Mouse (Mus musculus): ENCODE measurements around the gene Mrpl57.
"Not testable (repeated sequence)": the region's sequence is repeated elsewhere in the genome, so short reads cannot be mapped to it uniquely, and the experiment has no call there.

Gene Mrpl57

DNA sequence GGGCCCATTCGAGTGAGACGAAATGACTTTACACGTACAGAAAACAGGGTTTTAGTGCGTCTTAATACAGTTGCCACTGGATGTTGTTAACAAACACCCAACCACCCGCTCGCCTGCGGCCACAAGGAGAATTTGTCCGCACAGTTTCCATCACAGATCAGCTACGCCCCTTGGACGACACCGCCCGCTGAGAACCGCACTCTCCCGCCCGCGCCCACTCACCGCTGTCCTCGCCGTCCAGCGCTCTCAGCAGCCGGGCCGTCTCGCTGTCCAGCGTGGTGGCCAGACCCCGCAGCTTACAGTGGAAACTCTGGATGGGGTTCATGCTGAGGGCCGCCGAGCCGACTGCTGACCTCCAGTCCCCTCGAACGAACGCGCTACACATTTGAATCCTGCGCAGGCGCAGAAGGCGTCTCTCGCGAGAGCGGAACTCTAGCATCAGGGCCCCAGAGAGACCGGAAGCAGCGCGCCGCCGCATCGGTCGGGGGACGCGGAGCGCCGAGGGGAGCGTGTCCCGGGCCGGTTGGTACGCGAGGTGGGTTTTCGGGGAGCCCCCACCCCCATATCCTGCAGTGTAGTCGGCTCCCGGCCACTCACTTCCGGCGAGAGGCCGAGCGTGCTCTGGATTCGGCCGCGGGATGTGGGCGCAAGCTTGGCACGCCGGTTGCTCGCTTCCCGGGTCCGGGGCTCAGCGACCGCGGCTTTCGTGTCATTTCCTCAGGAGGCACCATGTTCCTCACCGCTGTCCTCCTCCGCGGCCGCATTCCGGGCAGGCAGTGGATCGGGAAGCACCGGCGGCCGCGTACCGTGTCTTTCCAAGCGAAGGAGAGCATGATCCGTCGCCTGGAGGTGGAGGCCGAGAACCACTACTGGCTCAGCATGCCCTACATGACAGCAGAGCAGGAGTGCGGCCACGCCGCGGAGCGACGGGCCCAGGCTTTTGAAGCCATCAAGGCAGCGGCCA, at the start of gene Mrpl57, which contains the start of gene Ska3:
TSS of gene Mrpl57 (plus strand) at position 447 of the 964 bp plus-strand sequence.
TSS of gene Ska3 (minus strand) at position 398 of the 964 bp plus-strand sequence.
- DNase-seq: peak; percentile 94 to 95

GRCm38 (mm10) chr14:57787406-57787805, 38.6 kb upstream of the Mrpl57 start:
- no peak for DNase-seq

DNA sequence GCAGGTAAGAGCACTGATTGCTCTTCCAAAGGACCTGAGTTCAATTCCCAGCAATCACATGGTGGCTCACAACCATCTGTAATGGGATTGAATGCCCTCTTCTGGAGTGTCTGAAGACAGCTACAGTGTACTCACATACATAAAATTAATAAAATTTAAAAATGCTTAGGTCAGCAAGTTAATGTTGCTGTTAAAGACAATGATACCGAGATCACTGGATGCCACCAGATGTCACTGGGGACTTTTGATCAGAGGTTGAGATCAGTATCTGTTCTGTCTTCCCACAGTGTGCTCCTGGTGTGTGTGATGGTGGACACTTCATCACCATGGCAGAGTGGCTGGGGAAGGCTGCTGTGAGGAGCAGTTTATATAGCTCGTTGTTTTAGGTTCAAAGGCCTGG, 36.7 kb upstream of the Mrpl57 start:
- DNase-seq: no peak

- DNase-seq: no peak
Observed at GRCm38 (mm10) chr14:57789759-57790158, 36.3 kb upstream of the Mrpl57 start.

DNA sequence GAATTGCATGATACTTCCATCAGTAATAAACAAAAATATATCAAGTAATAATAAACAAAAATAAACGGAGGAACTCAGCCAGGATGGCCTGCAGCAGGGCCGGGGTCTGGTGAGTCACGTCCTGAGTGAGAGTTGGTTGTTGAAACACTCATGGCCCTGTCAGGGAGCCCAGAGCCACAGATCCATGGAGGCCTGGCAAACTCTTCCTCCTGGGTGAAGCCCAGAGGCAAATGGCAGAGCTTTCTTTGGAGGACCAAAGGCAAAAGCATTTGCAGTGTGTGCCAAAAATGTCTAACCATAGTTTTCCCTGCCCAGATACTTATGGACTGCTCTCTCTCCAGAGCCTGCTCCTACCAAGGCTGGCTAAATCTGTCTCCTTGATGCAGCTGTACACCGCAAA, 34.9 kb upstream of the Mrpl57 start:
- DNase-seq: no peak

DNA sequence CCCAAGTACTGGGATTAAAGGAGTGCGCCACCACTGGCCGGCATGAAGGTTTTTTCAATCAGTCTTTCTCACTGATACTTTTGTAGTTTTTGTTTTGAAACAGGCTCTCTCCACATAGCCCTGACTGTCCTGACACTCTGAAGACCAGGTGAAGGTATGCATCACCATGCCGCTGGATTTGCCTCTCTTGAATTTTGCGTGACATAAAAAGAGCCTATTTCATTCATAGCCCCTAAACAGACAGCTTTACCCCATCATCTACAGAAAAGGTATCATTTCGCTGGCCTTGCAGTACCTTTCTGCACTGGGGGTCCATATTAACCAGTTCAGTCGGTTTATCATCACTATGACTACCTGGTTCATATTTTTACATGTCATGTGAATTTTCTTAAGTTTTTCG, 28.5 kb upstream of the Mrpl57 start:
- peak in 1 of 2 experiments; percentile 31 for DNase-seq

GRCm38 (mm10) chr14:57797991-57798931, 27.8 kb upstream of the Mrpl57 start, which contains the start of gene Sap18:
Gene Sap18 (plus strand): TSS chr14:57798180.
- peak; percentile 96 to 97 for DNase-seq

DNA sequence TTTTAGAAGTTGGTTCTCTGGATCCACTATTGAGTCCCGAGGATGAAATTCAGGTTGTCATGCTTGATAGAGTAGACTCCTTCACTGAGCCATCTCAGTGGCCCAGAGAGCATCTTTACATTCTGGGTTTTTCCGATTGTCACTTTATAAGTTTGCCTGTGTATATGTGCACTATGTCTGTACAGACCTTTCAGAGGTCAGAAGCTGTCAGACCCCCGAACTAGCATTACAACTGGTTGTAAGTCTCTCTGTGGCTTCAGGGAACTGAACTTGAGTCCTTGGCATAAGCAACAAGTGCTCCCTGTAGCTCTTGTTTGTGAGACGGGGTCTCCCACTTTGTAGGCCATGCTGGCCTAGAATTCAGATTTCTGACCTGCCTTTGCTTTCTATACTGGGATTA, 22.3 kb upstream of the Mrpl57 start:
- DNase-seq: no peak

GRCm38 (mm10) chr14:57808558-57808957, 17.5 kb upstream of the Mrpl57 start:
- peak in 1 of 2 experiments; percentile 22 for DNase-seq

DNA sequence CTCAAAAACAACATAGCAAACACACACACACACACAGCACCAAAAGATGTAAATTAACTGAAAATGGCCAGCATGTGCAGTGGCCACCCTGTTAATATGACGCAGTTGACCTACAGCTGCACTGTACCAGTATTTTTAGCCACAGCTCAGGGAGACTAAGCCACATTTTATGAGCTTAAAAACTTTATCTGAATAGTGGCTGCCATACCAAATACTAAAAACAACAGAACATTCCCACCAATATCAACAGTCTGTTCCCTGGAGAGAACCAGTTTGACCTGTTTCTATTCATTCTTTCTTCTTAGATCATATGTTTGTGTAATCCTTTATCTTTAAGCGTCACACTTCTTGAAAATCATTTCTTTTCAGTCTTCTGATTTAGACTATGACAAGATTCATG, 15.1 kb upstream of the Mrpl57 start:
- no peak for DNase-seq

DNA sequence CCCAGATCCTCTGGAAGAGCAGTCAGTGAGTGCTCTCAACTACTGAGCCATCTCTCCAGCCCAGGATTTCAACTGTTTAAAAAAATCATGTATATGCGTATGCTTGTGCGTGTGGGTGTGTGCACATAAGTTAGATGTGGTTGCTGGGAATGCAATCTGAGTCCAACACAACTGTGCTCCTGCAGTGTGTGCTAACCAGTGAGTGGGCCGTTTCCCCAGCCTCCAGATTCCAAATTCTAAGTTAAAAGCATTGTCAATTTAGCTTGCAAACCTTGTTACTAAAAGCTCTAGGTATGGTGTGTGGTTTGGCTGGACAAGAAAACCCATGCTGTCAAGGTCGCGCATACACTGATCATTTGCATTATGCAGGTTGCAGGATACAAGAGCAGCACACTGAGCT, 14.2 kb upstream of the Mrpl57 start:
- no peak for DNase-seq

GRCm38 (mm10) chr14:57820839-57821238, 5.2 kb upstream of the Mrpl57 start:
- DNase-seq: no peak

GRCm38 (mm10) chr14:57827284-57827683, 1.2 kb downstream of the Mrpl57 start:
- no peak for DNase-seq

GRCm38 (mm10) chr14:57833526-57833925, 7.5 kb downstream of the Mrpl57 start:
- DNase-seq: no peak

GRCm38 (mm10) chr14:57835157-57835556, 9.1 kb downstream of the Mrpl57 start:
- DNase-seq: no peak

- DNase-seq: no peak
Observed at GRCm38 (mm10) chr14:57844535-57844934, 18.5 kb downstream of the Mrpl57 start.

GRCm38 (mm10) chr14:57848061-57848460, 22.0 kb downstream of the Mrpl57 start:
- not testable (repeated sequence) for DNase-seq

DNA sequence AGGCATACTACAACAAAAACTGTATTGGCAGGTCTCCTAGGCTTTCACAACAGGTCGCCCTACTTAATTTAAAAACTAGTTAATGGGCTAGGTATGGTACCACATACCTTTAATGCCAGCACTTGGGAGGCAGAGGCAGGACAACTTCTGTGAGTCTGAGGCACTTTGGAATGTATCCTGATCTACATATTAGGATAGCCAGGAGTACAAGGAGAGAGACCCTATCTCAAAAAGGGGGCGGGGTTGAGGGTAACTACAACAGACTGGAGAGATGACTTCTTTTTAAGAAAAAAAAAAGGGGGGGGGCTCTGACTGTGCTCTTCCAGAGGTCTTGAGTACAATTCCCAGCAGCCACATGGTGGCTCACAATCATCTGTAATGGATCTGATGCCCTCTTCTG, 22.6 kb downstream of the Mrpl57 start:
- no peak for DNase-seq

- DNase-seq: no peak
Observed at GRCm38 (mm10) chr14:57850330-57850729, 24.3 kb downstream of the Mrpl57 start.

- DNase-seq: no peak
Observed at GRCm38 (mm10) chr14:57852961-57853360, 26.9 kb downstream of the Mrpl57 start.

DNA sequence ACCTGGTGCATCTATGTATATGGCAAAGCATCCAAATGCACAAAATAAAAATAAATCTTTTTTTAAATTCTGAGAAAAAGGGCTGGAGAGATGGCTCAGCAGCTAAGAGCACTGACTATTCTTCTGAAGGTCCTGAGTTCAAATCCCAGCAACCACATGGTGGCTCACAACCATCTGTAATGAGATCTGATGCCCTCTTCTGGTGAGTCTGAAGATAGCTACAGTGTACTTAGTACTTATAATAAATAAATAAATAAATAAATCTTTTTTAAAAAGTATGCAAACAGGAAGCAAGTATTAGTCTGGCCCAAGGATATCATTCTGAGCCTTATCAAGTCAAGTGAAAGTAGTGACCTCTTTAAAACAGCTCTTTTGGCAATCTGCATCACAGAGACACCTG, 30.0 kb downstream of the Mrpl57 start:
- not testable (repeated sequence) for DNase-seq

DNA sequence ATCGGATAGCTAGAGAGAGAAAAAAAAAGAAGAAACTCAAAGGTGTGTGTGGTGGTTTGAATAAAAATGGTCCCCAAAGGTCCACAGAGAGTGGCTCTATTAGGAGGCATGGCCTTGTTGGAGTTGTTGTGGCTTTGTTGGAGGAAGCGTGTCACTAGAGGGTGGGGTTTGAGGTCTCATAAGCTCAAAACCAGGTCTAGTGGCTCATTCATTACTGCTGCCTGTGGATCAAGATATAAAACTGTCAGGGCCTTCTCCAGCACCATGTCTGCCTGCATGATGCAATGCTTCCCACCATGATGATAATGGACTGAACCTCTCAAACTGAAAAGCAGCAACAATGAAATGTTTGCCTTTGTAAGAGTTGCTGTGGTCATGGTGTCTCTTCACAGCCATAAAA, 32.6 kb downstream of the Mrpl57 start:
- DNase-seq: no peak

DNA sequence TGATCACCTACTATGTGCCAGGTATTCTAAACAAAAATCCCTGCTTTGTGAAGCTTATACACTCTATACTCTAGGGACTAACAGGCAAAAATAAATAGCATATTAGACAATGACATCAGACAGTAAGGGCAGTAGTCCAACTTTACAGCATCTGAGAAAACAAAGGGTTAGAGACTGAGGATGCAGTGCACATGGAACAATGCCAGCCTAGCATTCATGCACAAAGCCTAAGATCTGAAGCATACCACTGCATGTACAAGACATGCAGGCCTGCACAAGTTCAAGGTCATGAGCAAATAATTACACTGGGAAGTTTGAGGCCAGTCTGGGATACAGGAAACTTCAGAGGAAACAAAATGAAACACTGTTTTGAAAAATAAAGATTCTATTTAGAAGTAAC, 33.5 kb downstream of the Mrpl57 start:
- no peak for DNase-seq
